1 mouse cellular context compared by ENCODE assay signal in the genomic region with DNA sequence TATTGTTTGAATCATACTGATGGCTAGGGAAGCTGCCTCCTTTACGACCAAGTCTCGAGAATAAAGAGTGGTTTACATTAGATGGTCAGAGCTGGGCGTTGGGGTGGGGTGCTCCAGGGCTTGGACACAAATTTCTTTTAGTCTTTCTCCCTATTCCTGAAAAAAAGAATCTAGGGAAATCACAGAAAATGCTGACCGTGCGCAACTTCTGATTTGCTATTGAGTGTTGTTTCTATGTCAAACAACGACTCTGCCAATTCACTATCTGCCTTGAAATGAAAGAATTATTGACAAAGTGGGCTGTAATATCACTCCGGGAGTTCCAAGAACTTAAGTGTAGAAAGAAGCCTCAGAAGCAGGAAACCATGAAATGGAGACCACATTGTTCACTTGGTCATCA.
TF ChIP-seq lines count a peak whose summit lies in the region.

No protein-coding gene starts in this region.

TF ChIP-seq in myocyte, 11 proteins besides CTCF, POLR2A, EP300 and RAD21 (continued from another document):
- TF ChIP-seq SRF (IDR thresholded peaks at IDR 0.05; ENCODE audit: control insufficient read depth, insufficient read length, low read depth) (no peak), MAX (IDR thresholded peaks at IDR 0.05; ENCODE audit: low read depth) (no peak)
